Mouse (Mus musculus): ENCODE results near the gene Smyd3.

The Smyd3 gene

GRCm38 (mm10) chr1:179378102-179378501, 139.7 kb downstream of the Smyd3 start:
- DNase-seq (ENCODE audit: low read depth, low spot score): no peak

DNA sequence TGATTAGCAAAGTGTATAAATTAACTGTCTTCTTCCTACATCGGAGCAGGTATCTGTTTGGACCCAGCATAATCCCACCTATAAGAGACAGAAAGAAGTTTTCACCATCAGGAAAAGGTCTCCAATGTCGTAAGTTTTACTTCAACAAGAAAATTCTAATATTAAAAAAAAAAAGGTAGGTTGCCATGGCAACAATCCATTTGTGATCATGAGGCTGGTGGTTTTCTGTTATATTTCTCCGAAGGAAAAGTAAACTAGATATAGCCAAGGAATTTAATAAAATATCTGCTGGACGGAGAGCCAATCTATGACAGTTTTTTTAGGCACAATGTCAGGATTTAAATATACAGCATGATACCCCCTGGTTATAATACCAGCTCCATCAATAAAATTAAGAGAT, 142.9 kb downstream of the Smyd3 start:
- no peak for DNase-seq (ENCODE audit: low read depth, low spot score)

GRCm38 (mm10) chr1:179373911-179374310, 143.9 kb downstream of the Smyd3 start:
- DNase-seq (ENCODE audit: low read depth, low spot score): peak; percentile 14

DNA sequence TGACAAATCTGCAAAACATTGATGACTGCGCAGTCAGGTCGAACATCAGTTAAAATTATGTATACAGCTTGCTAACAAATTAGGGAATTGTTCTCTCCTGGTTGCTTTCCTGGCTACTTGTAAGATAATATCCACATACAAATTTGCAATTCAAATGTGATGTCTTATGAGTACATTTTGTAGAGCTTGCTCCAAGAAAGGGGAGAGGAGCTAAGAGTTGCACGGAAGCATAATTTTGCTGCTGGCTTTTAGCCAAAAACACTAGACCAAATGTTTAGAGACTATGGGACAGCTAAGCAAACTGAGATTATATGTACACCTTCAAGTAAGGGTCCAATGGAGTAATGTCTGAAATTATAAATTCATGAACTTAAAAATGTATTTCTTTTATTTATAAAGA, 146.7 kb downstream of the Smyd3 start:
- no peak for DNase-seq (ENCODE audit: low read depth, low spot score)

DNA sequence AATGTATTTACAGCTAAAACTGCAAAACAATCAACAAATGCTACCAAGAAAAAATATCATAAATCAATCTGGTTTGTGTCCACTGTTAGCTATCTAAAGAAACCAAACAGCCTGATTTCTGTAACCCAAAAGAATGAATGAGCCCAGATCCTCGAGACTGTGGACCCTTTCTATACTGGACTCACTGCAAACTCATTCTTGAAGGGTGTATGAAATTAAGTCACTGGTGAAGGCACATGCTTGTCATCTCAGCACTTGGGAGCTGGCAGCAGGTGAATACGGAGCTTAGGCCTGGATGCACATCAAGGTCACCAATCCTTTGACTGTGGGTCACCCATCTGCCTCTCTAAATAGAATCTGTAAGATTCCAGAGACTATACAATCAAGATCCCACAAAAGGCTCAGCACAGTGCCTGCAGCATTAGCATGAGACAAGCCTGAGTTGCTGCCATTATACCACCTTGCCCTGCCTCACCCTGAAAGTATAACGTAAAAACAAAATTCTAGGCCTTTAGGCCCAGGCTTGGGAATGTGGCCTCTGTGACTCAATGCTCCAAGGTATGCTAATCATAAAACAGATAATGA, 149.3 kb downstream of the Smyd3 start:
- no peak for DNase-seq (ENCODE audit: low read depth, low spot score)

DNA sequence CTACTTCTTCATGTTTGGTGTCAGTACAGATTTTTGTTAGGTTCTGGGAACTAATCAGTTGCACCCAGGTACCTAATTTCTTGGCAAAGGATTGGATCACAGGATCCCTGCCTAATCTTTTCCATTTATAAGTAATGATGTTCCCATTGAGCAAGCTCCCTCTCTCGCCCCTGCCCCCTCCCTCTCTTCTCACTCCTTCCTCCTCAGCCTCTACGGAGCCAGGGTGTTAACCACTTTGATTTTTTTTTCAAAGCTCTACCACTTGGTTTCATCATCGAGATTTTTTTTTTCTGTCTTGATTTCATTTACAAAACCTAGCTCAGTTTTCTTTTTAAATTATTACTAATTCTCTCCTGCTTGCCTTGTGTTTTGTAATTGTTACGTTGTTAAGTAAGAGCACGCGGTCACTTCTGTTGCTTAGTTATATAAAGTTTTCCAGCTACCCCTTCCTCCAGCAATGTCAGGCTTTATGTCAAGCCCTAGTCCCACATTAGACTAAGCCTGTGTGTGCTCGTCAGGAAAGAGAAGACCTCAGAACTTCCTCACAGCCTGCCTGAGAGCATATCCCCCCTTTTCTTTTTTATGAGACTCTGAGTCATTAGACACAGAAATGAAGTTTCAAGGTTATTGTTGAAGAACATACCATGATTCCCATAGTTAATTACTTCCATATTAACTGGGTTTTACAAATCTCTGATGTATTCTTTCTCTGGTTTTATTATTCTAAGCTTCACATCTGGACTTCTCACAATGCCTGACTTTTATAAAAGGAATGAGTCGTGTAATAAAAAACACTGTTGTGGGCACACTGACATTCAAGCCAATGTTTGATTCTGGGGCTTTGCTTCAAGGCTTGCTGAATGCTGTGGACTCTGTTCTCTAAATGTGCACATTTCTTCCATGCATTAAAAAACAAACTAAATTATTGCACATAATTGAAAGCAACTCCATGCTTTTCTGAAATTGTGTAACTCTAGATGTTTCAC, 156.1 kb downstream of the Smyd3 start:
- DNase-seq (ENCODE audit: low read depth, low spot score): peak; percentile 34

GRCm38 (mm10) chr1:179357111-179357510, 160.7 kb downstream of the Smyd3 start:
- DNase-seq (ENCODE audit: low read depth, low spot score): no peak

GRCm38 (mm10) chr1:179354250-179354649, 163.6 kb downstream of the Smyd3 start:
- no peak for DNase-seq (ENCODE audit: low read depth, low spot score)

GRCm38 (mm10) chr1:179345318-179345925, 172.4 kb downstream of the Smyd3 start:
- no peak for DNase-seq (ENCODE audit: low read depth, low spot score)

GRCm38 (mm10) chr1:179343426-179343825, 174.4 kb downstream of the Smyd3 start:
- DNase-seq (ENCODE audit: low read depth, low spot score): no peak

GRCm38 (mm10) chr1:179341589-179341988, 176.3 kb downstream of the Smyd3 start:
- no peak for DNase-seq (ENCODE audit: low read depth, low spot score)

GRCm38 (mm10) chr1:179339066-179339465, 178.8 kb downstream of the Smyd3 start:
- no peak for DNase-seq (ENCODE audit: low read depth, low spot score)

GRCm38 (mm10) chr1:179337529-179337928, 180.3 kb downstream of the Smyd3 start:
- no peak for DNase-seq (ENCODE audit: low read depth, low spot score)

- DNase-seq (ENCODE audit: low read depth, low spot score): no peak
These were observed 190.9 kb downstream of the Smyd3 start for GRCm38 (mm10) chr1:179326965-179327308.

GRCm38 (mm10) chr1:179326262-179326964, 191.4 kb downstream of the Smyd3 start:
- no peak for DNase-seq (ENCODE audit: low read depth, low spot score)

GRCm38 (mm10) chr1:179324271-179324670, 193.6 kb downstream of the Smyd3 start:
- DNase-seq (ENCODE audit: low read depth, low spot score): peak; percentile 39

GRCm38 (mm10) chr1:179313618-179314017, 204.2 kb downstream of the Smyd3 start:
- no peak for DNase-seq (ENCODE audit: low read depth, low spot score)

- DNase-seq (ENCODE audit: low read depth, low spot score): no peak
These were observed 208.4 kb downstream of the Smyd3 start for GRCm38 (mm10) chr1:179309487-179309886.

GRCm38 (mm10) chr1:179302446-179303230, 215.2 kb downstream of the Smyd3 start:
- peak; percentile 13 for DNase-seq (ENCODE audit: low read depth, low spot score)

GRCm38 (mm10) chr1:179295626-179296025, 222.2 kb downstream of the Smyd3 start:
- no peak for DNase-seq (ENCODE audit: low read depth, low spot score)

- no peak for DNase-seq (ENCODE audit: low read depth, low spot score)
These were observed 224.0 kb downstream of the Smyd3 start for GRCm38 (mm10) chr1:179293772-179294353.

All from 3T3-L1 (cell line).